Comparison of ENCODE assay signal across 34 mouse cellular contexts in genomic region chr6:38103775-38104174, GRCm38 (mm10). TPM values are rescaled to one million over a fixed set of nuclear protein-coding genes. Genes with fewer than 3 reads are reported as not detected.
DNase-seq lines count a peak whose midpoint lies in the region; ATAC-seq and TF ChIP-seq lines count a peak whose summit lies in the region.
"Had no signal": no experiment of that assay in that cellular context is flagged by ENCODE, and none has a peak within 500 bp of the region (broad histone marks: within the 10 kb centered on the region; RNA-seq: fewer than 3 reads in every experiment).

No protein-coding gene starts in this region.

- H3K9ac ChIP-seq in heart, embryonic 15.5 days = no peak overlapping the region
- no peak overlapping the region for H3K9ac ChIP-seq in liver, postnatal 0 days (replicated peaks)
- no peak overlapping the region for H3K9ac ChIP-seq in liver, embryonic 13.5 days
- no peak overlapping the region for H3K9ac ChIP-seq in intestine, embryonic 16.5 days (ENCODE audit: low read depth, low read length)
- H3K9ac ChIP-seq: heart, embryonic 12.5 days; hindbrain, embryonic 12.5 days; intestine, embryonic 15.5 days; limb, embryonic 12.5 days; lung, embryonic 15.5 days had no signal

- 38% methylated on average over 6 of the region's 6 CpGs for WGBS in heart, embryonic 15.5 days
- WGBS in liver, postnatal 0 days (ENCODE audit: insufficient replicate concordance) = 53% methylated on average over 6 of the region's 6 CpGs
- WGBS in liver, embryonic 13.5 days (ENCODE audit: insufficient replicate concordance) = 17% methylated on average over 6 of the region's 6 CpGs
- WGBS in intestine, embryonic 16.5 days = 52% methylated on average over 6 of the region's 6 CpGs

- no peak for DNase-seq in heart, adult 9 months (ENCODE audit: low spot score in 2 of 2)
- DNase-seq in liver = peak; percentile 31
- DNase-seq in liver, postnatal 0 days = no peak
- peak; percentile 10 for DNase-seq in liver, embryonic 13.5 days
- DNase-seq in gastrocnemius, adult 2 months = no peak
- DNase-seq: adrenal gland, postnatal 14 days; cerebellum, adult 18-20 months; cerebellum, postnatal 25 days; gastrocnemius, postnatal 25 days; heart, adult 11 months; kidney, adult 8-10 months; kidney, postnatal 10 days; layer of hippocampus, adult 9-11 months; lung, postnatal 36 days; midbrain, embryonic 14.5 days; thymus, adult 2 months; thymus, postnatal 4 days had no signal

- H3K36me3 ChIP-seq in heart, embryonic 15.5 days = no peaks in the 10 kb centered on the region
- H3K36me3 ChIP-seq in liver, postnatal 0 days (replicated peaks; ENCODE audit: insufficient read depth, low read length) = no peaks in the 10 kb centered on the region
- no peaks in the 10 kb centered on the region for H3K36me3 ChIP-seq in liver, embryonic 13.5 days
- H3K36me3 ChIP-seq in intestine, embryonic 16.5 days (ENCODE audit: control insufficient read depth, insufficient read depth, low read length) = no peaks in the 10 kb centered on the region
- H3K36me3 ChIP-seq: heart, embryonic 12.5 days; hindbrain, embryonic 12.5 days; intestine, embryonic 15.5 days; limb, embryonic 12.5 days; lung, embryonic 15.5 days had no signal

- H3K27ac ChIP-seq in heart, embryonic 15.5 days = no peak overlapping the region
- no peak overlapping the region for H3K27ac ChIP-seq in liver, postnatal 0 days (ENCODE audit: low read depth)
- no peak overlapping the region for H3K27ac ChIP-seq in liver, embryonic 13.5 days
- no peak overlapping the region for H3K27ac ChIP-seq in intestine, embryonic 16.5 days (ENCODE audit: low read length)
- no peak overlapping the region for H3K27ac ChIP-seq in gastrocnemius, adult 2 months
- H3K27ac ChIP-seq: hindbrain, embryonic 12.5 days; hindbrain, postnatal 0 days; intestine, embryonic 15.5 days; limb, embryonic 12.5 days; lung, embryonic 15.5 days had no signal

- no peak overlapping the region for H3K4me3 ChIP-seq in heart, embryonic 15.5 days
- H3K4me3 ChIP-seq in liver, postnatal 0 days (ENCODE audit: low read depth, low read length) = no peak overlapping the region
- H3K4me3 ChIP-seq in liver, embryonic 13.5 days (replicated peaks) = no peak overlapping the region
- no peak overlapping the region for H3K4me3 ChIP-seq in intestine, embryonic 16.5 days (ENCODE audit: low read length)
- no peak overlapping the region for H3K4me3 ChIP-seq in gastrocnemius, adult 2 months
- H3K4me3 ChIP-seq: heart, embryonic 12.5 days; hindbrain, embryonic 12.5 days; intestine, embryonic 15.5 days; limb, embryonic 12.5 days; lung, embryonic 15.5 days had no signal

- H3K9me3 ChIP-seq in heart, embryonic 15.5 days (replicated peaks) = no peaks in the 10 kb centered on the region
- no peaks in the 10 kb centered on the region for H3K9me3 ChIP-seq in liver, postnatal 0 days (ENCODE audit: low read length)
- H3K9me3 ChIP-seq in liver, embryonic 13.5 days (replicated peaks) = no peaks in the 10 kb centered on the region
- no peaks in the 10 kb centered on the region for H3K9me3 ChIP-seq in intestine, embryonic 16.5 days (ENCODE audit: control insufficient read depth, low read length)
- H3K9me3 ChIP-seq: heart, embryonic 12.5 days; intestine, embryonic 15.5 days; limb, embryonic 12.5 days; lung, embryonic 15.5 days had no signal

- H3K4me2 ChIP-seq in heart, embryonic 15.5 days = no peak overlapping the region
- no peak overlapping the region for H3K4me2 ChIP-seq in liver, postnatal 0 days (ENCODE audit: low read depth, low read length)
- no peak overlapping the region for H3K4me2 ChIP-seq in liver, embryonic 13.5 days
- H3K4me2 ChIP-seq in intestine, embryonic 16.5 days (ENCODE audit: low read depth, low read length) = no peak overlapping the region
- H3K4me2 ChIP-seq: heart, embryonic 12.5 days; hindbrain, embryonic 12.5 days; intestine, embryonic 15.5 days; limb, embryonic 12.5 days; lung, embryonic 15.5 days had no signal

- no peak for TF ChIP-seq CTCF in liver, postnatal 0 days (IDR thresholded peaks at IDR 0.05; ENCODE audit: low read depth)
- TF ChIP-seq CTCF in gastrocnemius, adult 2 months (IDR thresholded peaks at IDR 0.05) = no peak

- no peak for TF ChIP-seq EP300 in liver, postnatal 0 days (IDR thresholded peaks at IDR 0.05; ENCODE audit: low read depth)

- ATAC-seq in heart, embryonic 15.5 days (replicated peaks; ENCODE audit: insufficient number of reproducible peaks, insufficient read depth, low FRiP score, low read depth) = peak; percentile 22; the same call in 1 of the 2 replicates
- ATAC-seq in liver, postnatal 0 days = no peak
- peak; percentile 81 for ATAC-seq in liver, embryonic 13.5 days (ENCODE audit: low read depth)
- ATAC-seq in megakaryocyte-erythroid progenitor cell, adult 5-6 weeks (replicated peaks; ENCODE audit: low FRiP score, low TSS enrichment, poor library complexity, severe bottlenecking) = peak; percentile 88
- ATAC-seq in intestine, embryonic 16.5 days = no peak
- ATAC-seq: CD4-positive, CD25-positive, alpha-beta regulatory T cell, adult 4 months; forebrain, embryonic 14.5 days; hindbrain, postnatal 0 days; intestine, embryonic 15.5 days had no signal

- H3K27me3 ChIP-seq in heart, embryonic 15.5 days = no peaks in the 10 kb centered on the region
- H3K27me3 ChIP-seq in liver, postnatal 0 days (ENCODE audit: insufficient read depth, low read length) = no peaks in the 10 kb centered on the region
- no peaks in the 10 kb centered on the region for H3K27me3 ChIP-seq in liver, embryonic 13.5 days
- no peaks in the 10 kb centered on the region for H3K27me3 ChIP-seq in intestine, embryonic 16.5 days (replicated peaks; ENCODE audit: control insufficient read depth, insufficient read depth, low read length)
- H3K27me3 ChIP-seq: hindbrain, embryonic 12.5 days; intestine, embryonic 15.5 days; limb, embryonic 12.5 days; lung, embryonic 15.5 days had no signal

- intact Hi-C loops in gastrocnemius, adult 2 months (cut with DNase I) = no loop called here

- 0 out of 2 replicates have a peak, but pooled peaks cover 4% of the 10 kb centered on the region for H3K4me1 ChIP-seq in heart, embryonic 15.5 days (replicated peaks)
- H3K4me1 ChIP-seq in liver, postnatal 0 days (ENCODE audit: insufficient read depth) = no peaks in the 10 kb centered on the region
- peaks cover 10% of the 10 kb centered on the region for H3K4me1 ChIP-seq in liver, embryonic 13.5 days (replicated peaks)
- no peaks in the 10 kb centered on the region for H3K4me1 ChIP-seq in intestine, embryonic 16.5 days (ENCODE audit: control insufficient read depth, insufficient read depth, low read length)
- H3K4me1 ChIP-seq: hindbrain, embryonic 12.5 days; intestine, embryonic 15.5 days had no signal

RNA-seq across cellular contexts. Expression of gene Tmem213, which starts 5.3 kb away (rescaled TPM):
- polyA plus RNA-seq in heart, embryonic 15.5 days (2015; fragmentation: Nextera tagmentation; extraction: Ambion mirVana) = 1.3 and 2.0 TPM in 2 replicates
- not detected in 2 replicates for polyA plus RNA-seq in liver, postnatal 0 days (2015; fragmentation: Nextera tagmentation; extraction: Ambion mirVana)
- polyA plus RNA-seq in liver, embryonic 13.5 days (2015; fragmentation: Nextera tagmentation; extraction: Ambion mirVana) = not detected in 2 replicates
- not detected in 2 replicates for total RNA-seq in megakaryocyte-erythroid progenitor cell, adult 5-6 weeks (2014; fragmentation: Nextera tagmentation)
- total RNA-seq in megakaryocyte-erythroid progenitor cell, adult 5-6 weeks (2017) = not detected in 2 replicates
- polyA plus RNA-seq in intestine, embryonic 16.5 days (2015; fragmentation: Nextera tagmentation; extraction: Ambion mirVana) = not detected in 2 replicates
- not detected for total RNA-seq in gastrocnemius, adult 2 months (2021)
- total RNA-seq: adrenal gland, postnatal 14 days; gastrocnemius, postnatal 25 days; heart, postnatal 14 days; hindbrain, postnatal 0 days; left cerebral cortex, adult 18-20 months; left cerebral cortex, postnatal 14 days; monocyte, adult 5-6 weeks had no signal
- polyA plus RNA-seq: CD4-positive, CD25-positive, alpha-beta regulatory T cell, adult 4 months; embryonic facial prominence, embryonic 11.5 days; forebrain, embryonic 14.5 days; heart, embryonic 12.5 days; hindbrain, embryonic 12.5 days; hindbrain, postnatal 0 days; intestine, embryonic 15.5 days; midbrain, embryonic 14.5 days; neural tube, embryonic 14.5 days had no signal

RNA-seq across cellular contexts. Expression of gene Atp6v0a4, which starts 20.6 kb away (rescaled TPM):
- polyA plus RNA-seq in heart, embryonic 15.5 days (2015; fragmentation: Nextera tagmentation; extraction: Ambion mirVana) = 0.69 and 0.77 TPM in 2 replicates
- polyA plus RNA-seq in liver, postnatal 0 days (2015; fragmentation: Nextera tagmentation; extraction: Ambion mirVana) = 0.05 TPM in 2 replicates
- 0.12 and 0.16 TPM in 2 replicates for polyA plus RNA-seq in liver, embryonic 13.5 days (2015; fragmentation: Nextera tagmentation; extraction: Ambion mirVana)
- 0.46 and 0.79 TPM in 2 replicates for total RNA-seq in megakaryocyte-erythroid progenitor cell, adult 5-6 weeks (2014; fragmentation: Nextera tagmentation)
- total RNA-seq in megakaryocyte-erythroid progenitor cell, adult 5-6 weeks (2017) = 2.5 TPM in 1 of 2 replicates, not detected in the other
- 5.1 and 5.4 TPM in 2 replicates for polyA plus RNA-seq in intestine, embryonic 16.5 days (2015; fragmentation: Nextera tagmentation; extraction: Ambion mirVana)
- under 1 TPM; 0.50 to 0.56 TPM for total RNA-seq in gastrocnemius, adult 2 months (2021)
- total RNA-seq: monocyte, adult 5-6 weeks had no signal
- polyA plus RNA-seq: CD4-positive, CD25-positive, alpha-beta regulatory T cell, adult 4 months; embryonic facial prominence, embryonic 11.5 days; forebrain, embryonic 14.5 days; limb, embryonic 12.5 days; midbrain, embryonic 14.5 days had no signal

RNA-seq across cellular contexts. Expression of gene Svopl, which starts 57.0 kb away (rescaled TPM):
- polyA plus RNA-seq in heart, embryonic 15.5 days (2015; fragmentation: Nextera tagmentation; extraction: Ambion mirVana) = 0.20 and 0.24 TPM in 2 replicates
- 0.08 and 0.15 TPM in 2 replicates for polyA plus RNA-seq in liver, postnatal 0 days (2015; fragmentation: Nextera tagmentation; extraction: Ambion mirVana)
- not detected in 2 replicates for polyA plus RNA-seq in liver, embryonic 13.5 days (2015; fragmentation: Nextera tagmentation; extraction: Ambion mirVana)
- total RNA-seq in megakaryocyte-erythroid progenitor cell, adult 5-6 weeks (2014; fragmentation: Nextera tagmentation) = not detected in 2 replicates
- not detected in 2 replicates for total RNA-seq in megakaryocyte-erythroid progenitor cell, adult 5-6 weeks (2017)
- polyA plus RNA-seq in intestine, embryonic 16.5 days (2015; fragmentation: Nextera tagmentation; extraction: Ambion mirVana) = 0.32 and 0.64 TPM in 2 replicates
- total RNA-seq in gastrocnemius, adult 2 months (2021) = under 1 TPM in 1 of 2 experiments, not detected in 1; 0.14 TPM
- total RNA-seq: hindbrain, postnatal 0 days; left cerebral cortex, adult 18-20 months; monocyte, adult 5-6 weeks had no signal

Comparison
In these comparisons a context has a peak if more than half of its experiments do, and no peak if none do; other contexts are left out.
1. ATAC-seq: peak in heart, embryonic 15.5 days (single experiment), liver, embryonic 13.5 days (single experiment) and megakaryocyte-erythroid progenitor cell, adult 5-6 weeks (single experiment); none in liver, postnatal 0 days (single experiment) and intestine, embryonic 16.5 days (single experiment).
2. DNase-seq: peak in liver (single experiment) and liver, embryonic 13.5 days (single experiment); none in heart, adult 9 months (0 of 2), liver, postnatal 0 days (single experiment) and gastrocnemius, adult 2 months (single experiment).